Mouse (Mus musculus) naive thymus-derived CD4-positive, alpha-beta T cell, adult 2 months (primary cell): Measurements from ENCODE around the gene Oas2.

Experiments
- DNase-seq: peaks from one replicate; pipeline ENCODE4 v3.0.0-alpha.2; 2011; ENCODE audit warnings: low read depth

The Oas2 gene

GRCm38 (mm10) chr5:120696057-120696743, 53.5 kb downstream of the Oas2 start:
- DNase-seq: peak; percentile 65

- no peak for DNase-seq
These were observed 55.0 kb downstream of the Oas2 start for GRCm38 (mm10) chr5:120694695-120695074.

DNA sequence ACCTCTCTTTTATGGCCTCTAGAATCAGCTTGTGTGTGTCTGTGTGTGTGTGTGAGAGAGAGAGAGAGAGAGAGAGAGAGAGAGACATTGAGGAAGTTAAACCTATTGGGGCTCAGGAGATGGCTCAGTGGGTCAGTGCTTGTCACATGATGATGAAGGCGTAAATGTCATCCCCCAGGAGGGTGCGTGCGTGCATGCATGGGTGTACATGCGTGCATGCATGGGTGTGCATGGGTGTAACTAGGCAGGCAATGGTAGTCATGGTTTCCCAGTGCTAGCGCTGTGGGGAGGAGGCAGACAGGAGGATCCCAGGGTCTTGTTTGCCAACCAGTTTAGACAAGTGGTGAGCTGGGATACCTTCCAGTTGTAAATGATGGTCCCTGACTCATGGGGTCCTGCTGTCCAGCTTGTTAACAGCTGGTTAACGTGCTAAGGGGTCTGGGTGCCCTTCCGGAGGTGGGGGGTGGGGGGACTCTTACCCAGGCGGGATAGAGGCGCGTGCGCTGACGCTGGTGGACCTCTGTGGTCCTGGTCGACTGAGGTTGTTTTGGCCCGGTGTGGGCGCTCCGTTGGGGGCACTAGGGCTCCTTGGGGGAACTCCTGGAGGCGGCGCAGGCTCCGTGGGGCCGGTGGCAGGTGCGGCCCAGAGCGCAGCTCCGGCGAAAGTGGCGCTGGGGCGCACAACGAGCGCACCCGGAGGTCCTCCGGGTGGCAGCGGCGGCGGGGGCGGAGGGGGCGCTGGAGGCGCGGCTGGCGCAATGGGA, 55.5 kb downstream of the Oas2 start:
- DNase-seq: no peak

GRCm38 (mm10) chr5:120692034-120692433, 57.6 kb downstream of the Oas2 start:
- no peak for DNase-seq

GRCm38 (mm10) chr5:120690417-120690816, 59.2 kb downstream of the Oas2 start:
- DNase-seq: no peak

DNA sequence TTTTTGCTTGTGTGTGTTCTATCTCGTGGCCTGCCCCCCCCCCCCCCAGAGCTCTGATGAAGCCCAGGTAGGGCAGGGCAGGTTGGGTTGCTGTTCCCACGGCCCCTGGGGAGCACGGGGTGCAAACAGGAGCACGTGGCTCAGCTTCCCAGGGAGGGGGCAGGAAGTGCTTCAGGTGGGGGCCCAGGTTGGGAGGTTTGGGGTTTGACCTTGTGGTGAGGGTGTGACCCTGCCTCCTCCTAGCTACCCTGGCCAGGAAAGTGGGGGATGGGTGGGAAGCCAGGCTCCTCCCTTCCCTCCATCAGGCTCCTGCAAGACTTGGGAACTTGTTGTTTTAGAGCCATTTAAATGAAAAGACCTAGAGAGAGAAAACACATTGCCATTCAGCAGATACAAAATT, 61.2 kb downstream of the Oas2 start:
- DNase-seq: peak; percentile 70

GRCm38 (mm10) chr5:120687897-120688296, 61.8 kb downstream of the Oas2 start:
- DNase-seq: no peak

DNA sequence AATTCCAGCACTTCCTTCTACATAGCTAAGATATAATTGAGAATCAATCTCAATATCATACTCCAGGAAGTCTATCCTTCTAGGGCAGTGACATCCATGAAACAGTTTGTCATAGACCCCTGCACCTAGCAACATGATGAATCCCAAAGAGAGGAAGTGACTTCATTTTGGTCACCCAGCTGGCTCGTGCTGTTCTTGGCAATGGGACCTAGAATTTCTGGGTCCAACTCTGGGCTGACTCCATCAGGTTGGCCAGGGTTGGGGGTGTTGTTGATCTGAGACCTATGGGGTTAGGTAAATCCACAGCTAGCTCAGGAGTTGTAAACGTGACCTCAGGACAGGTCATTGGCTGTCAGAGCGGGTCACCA, 62.2 kb downstream of the Oas2 start:
- DNase-seq: no peak

DNA sequence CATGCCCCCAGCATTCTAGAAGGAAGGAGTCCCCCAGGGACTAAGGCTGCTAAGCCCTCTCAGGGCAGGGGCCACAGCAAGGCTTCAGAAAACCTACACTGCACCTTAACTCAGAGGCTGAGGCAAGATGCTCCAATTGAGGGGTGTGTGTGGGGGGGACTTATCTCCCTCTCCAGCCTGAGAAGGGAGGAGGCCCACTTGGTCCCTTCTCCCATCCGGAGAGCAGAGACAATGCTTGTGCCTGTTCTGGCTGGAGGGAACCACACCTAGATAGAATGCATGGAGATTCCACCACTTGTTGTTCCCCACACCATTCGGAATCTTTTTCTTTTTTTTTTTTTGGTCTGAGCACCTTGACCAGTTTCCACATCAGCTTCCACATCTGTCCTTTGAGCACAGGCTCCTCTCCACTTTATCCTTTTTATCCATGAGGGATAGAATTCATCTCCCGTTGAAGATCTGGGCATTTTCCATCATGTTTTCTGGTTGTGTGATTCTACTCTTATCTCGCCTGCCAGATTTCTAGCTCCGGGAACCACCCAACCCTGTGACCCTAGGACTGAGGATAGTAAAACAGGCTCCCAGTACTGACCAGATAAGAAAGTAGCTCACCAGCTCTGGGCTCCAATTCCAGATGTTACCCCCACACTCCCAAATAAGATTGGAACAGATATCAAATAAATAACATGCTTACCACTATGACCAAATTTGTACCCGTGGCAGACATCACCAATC, 62.7 kb downstream of the Oas2 start:
- no peak for DNase-seq

DNA sequence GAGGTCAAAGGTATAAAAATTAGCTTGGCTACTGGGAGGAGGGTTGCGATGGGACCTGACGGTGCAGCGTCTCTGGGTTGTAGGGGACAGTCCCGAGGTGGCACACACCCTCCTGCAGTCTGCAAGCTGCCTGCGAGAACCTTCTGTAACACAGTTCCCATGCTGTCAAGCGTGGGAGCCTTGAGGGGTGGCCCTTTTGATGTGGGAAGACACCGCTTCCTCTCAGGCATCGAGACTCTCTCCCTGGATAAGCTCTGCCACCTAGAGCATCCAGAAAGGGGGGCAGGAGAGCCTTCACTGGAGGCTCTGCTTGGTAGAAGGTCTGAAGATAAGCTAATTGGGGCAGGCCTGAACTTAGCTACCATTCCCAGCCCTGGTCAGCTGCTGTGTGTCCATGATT, 64.0 kb downstream of the Oas2 start:
- DNase-seq: peak; percentile 91

- no peak for DNase-seq
These were observed 66.5 kb downstream of the Oas2 start for GRCm38 (mm10) chr5:120682982-120683771.

DNA sequence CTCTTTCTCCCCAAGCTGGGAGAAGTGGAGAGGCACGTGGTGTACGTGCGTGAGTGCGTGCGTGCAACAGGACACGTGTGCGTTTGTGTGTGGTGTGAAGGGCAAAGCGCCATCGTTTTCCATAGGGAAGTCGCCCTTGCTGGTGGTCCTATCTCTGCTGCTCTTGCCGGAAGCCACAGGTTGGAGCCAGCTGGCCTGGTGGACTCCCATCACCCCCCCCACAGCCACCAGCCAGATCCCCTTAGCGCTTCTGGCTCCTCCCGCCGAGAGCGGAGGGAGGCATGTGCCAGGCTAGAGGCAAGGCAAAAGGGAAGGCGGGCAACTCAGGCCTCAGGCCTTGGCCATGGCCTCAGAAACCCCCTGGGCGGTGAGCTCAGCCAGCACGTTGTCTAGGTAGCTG, 68.7 kb downstream of the Oas2 start:
- no peak for DNase-seq
